Mouse (Mus musculus) kidney, embryonic 16.5 days (tissue): ENCODE data around the gene Spsb1. TPM values are rescaled to one million over a fixed set of nuclear protein-coding genes. Genes with fewer than 3 reads are reported as not detected.
A peak's percentile ranks its signal among the peaks of the same experiment; 100 is the strongest.

ENCODE experiments used
- ATAC-seq: fragments of 200-750 bp; cut with Nextera tagmentation; 2 replicates; pipeline ENCODE4 v1.8.0; 2017; ENCODE audit warnings: moderate TSS enrichment; ENCODE audit not compliant: low FRiP score, low TSS enrichment
- H3K27ac ChIP-seq: fragments of 300-500 bp; sonication (generic); 2 replicates; pipeline ENCODE4 v1.5.1; 2014; ENCODE audit warnings: low read length
- H3K27me3 ChIP-seq: fragments of 300-500 bp; sonication (generic); 2 replicates; pipeline ENCODE4 v1.6.1; 2014; ENCODE audit warnings: low read length, control low read depth, mixed read lengths; ENCODE audit not compliant: insufficient read depth
- H3K36me3 ChIP-seq: fragments of 300-500 bp; sonication (generic); 2 replicates; pipeline ENCODE4 v1.6.1; 2014; ENCODE audit warnings: low read length, control low read depth, mixed read lengths; ENCODE audit not compliant: insufficient read depth
- H3K4me1 ChIP-seq: fragments of 300-500 bp; sonication (generic); 2 replicates; pipeline ENCODE4 v1.6.1; 2014; ENCODE audit warnings: low read length, control low read depth, mixed read lengths; ENCODE audit not compliant: insufficient read depth
- H3K4me2 ChIP-seq: fragments of 300-500 bp; sonication (generic); replicated peaks from 2 replicates; pipeline ENCODE4 v1.6.1; 2014; ENCODE audit warnings: low read depth, low read length
- H3K4me3 ChIP-seq: fragments of 300-500 bp; sonication (generic); 2 replicates; pipeline ENCODE4 v1.5.1; 2014; ENCODE audit warnings: mild to moderate bottlenecking, low read length
- H3K9ac ChIP-seq: fragments of 300-500 bp; sonication (generic); replicated peaks from 2 replicates; pipeline ENCODE4 v1.6.1; 2014; ENCODE audit warnings: low read length
- H3K9me3 ChIP-seq: fragments of 300-500 bp; sonication (generic); 2 replicates; pipeline ENCODE4 v1.6.1; 2016; ENCODE audit warnings: low read length, control low read depth
- WGBS: fragments of 180-500 bp; shearing (Covaris S2); extraction: QIAGEN DNeasy Blood & Tissue Kit; methylation state at CpG from one replicate; pipeline ENCODE4 v1.1.7; 2014; 5-methylcytosine and 5-hydroxymethylcytosine counted together
- polyA plus RNA-seq: library from polyadenylated mRNA; unstranded; fragments of >200 nt; fragmentation: Nextera tagmentation; extraction: Ambion mirVana; gene quantifications from 2 replicates; pipeline ENCODE4 v1.2.1, GENCODE M21; 2015

Spsb1 gene
- polyA plus RNA-seq, 1 experiment from 2014 or later, result 10.9 TPM

- peaks cover 52% of the 10 kb centered on the region for H3K4me1 ChIP-seq
Measured at GRCm38 (mm10) chr4:149908923-149909322, 45.9 kb downstream of the Spsb1 start.

GRCm38 (mm10) chr4:149907656-149908055 lies 47.2 kb downstream of the Spsb1 start:
- Histone ChIP-seq H3K4me2 (no peak overlapping the region), H3K4me1 (peaks cover 47% of the 10 kb centered on the region), H3K9ac (peak overlapping the region; percentile 9; the same call in 1 of the 2 replicates), H3K36me3 (0 out of 2 replicates have a peak, but pooled peaks cover 4% of the 10 kb centered on the region), H3K4me3 (no peak overlapping the region), H3K27me3 (no peaks in the 10 kb centered on the region), H3K27ac (no peak overlapping the region), H3K9me3 (no peaks in the 10 kb centered on the region)
- 59% methylated on average over 7 of the region's 7 CpGs for WGBS
- ATAC-seq, result no peak

More at GRCm38 (mm10) chr4:149908923-149909322, 45.9 kb downstream of the Spsb1 start:
- Histone ChIP-seq H3K4me2 (no peak overlapping the region), H3K27ac (no peak overlapping the region), H3K36me3 (0 out of 2 replicates have a peak, but pooled peaks cover 4% of the 10 kb centered on the region), H3K27me3 (no peaks in the 10 kb centered on the region), H3K9me3 (no peaks in the 10 kb centered on the region), H3K4me3 (no peak overlapping the region), H3K9ac (no peak overlapping the region)
- no peak for ATAC-seq
- WGBS, result 65% methylated on average over 7 of the region's 7 CpGs

- WGBS, result 36% methylated on average over 13 of the region's 13 CpGs
Measured at GRCm38 (mm10) chr4:149906921-149907320, 47.9 kb downstream of the Spsb1 start.

GRCm38 (mm10) chr4:149905302-149905974 lies 49.4 kb downstream of the Spsb1 start:
- H3K36me3 ChIP-seq, result 0 out of 2 replicates have a peak, but pooled peaks cover 4% of the 10 kb centered on the region
- H3K9me3 ChIP-seq, result no peaks in the 10 kb centered on the region
- 86% methylated on average over 10 of the region's 10 CpGs for WGBS
- H3K4me2 ChIP-seq, result no peak overlapping the region
- ATAC-seq, result no peak
- H3K4me3 ChIP-seq, result no peak overlapping the region
- peaks cover 34% of the 10 kb centered on the region for H3K4me1 ChIP-seq
- no peaks in the 10 kb centered on the region for H3K27me3 ChIP-seq
- no peak overlapping the region for H3K27ac ChIP-seq
- H3K9ac ChIP-seq, result no peak overlapping the region

More at GRCm38 (mm10) chr4:149906921-149907320, 47.9 kb downstream of the Spsb1 start:
- Histone ChIP-seq H3K27me3 (no peaks in the 10 kb centered on the region), H3K9ac (no peak overlapping the region), H3K27ac (no peak overlapping the region), H3K9me3 (no peaks in the 10 kb centered on the region), H3K4me3 (no peak overlapping the region), H3K4me2 (no peak overlapping the region), H3K4me1 (peaks cover 46% of the 10 kb centered on the region), H3K36me3 (0 out of 2 replicates have a peak, but pooled peaks cover 4% of the 10 kb centered on the region)
- ATAC-seq, result no peak

- Histone ChIP-seq H3K9me3 (no peaks in the 10 kb centered on the region), H3K27me3 (no peaks in the 10 kb centered on the region), H3K4me1 (peaks cover 25% of the 10 kb centered on the region), H3K4me2 (no peak overlapping the region), H3K9ac (no peak overlapping the region), H3K4me3 (no peak overlapping the region), H3K36me3 (0 out of 2 replicates have a peak, but pooled peaks cover 4% of the 10 kb centered on the region), H3K27ac (no peak overlapping the region)
- 45% methylated on average over 5 of the region's 5 CpGs for WGBS
- ATAC-seq, result no peak
Measured at GRCm38 (mm10) chr4:149903026-149903425, 51.8 kb downstream of the Spsb1 start.

- peaks cover 13% of the 10 kb centered on the region for H3K4me1 ChIP-seq
- no peak overlapping the region for H3K4me2 ChIP-seq
- WGBS, result 79% methylated on average over 3 of the region's 3 CpGs
- no peak for ATAC-seq
- H3K27me3 ChIP-seq, result no peaks in the 10 kb centered on the region
- no peak overlapping the region for H3K27ac ChIP-seq
- H3K9ac ChIP-seq, result no peak overlapping the region
- no peaks in the 10 kb centered on the region for H3K9me3 ChIP-seq
- H3K4me3 ChIP-seq, result no peak overlapping the region
- H3K36me3 ChIP-seq, result 0 out of 2 replicates have a peak, but pooled peaks cover 4% of the 10 kb centered on the region
Measured at GRCm38 (mm10) chr4:149901349-149901782, 53.5 kb downstream of the Spsb1 start.

- Histone ChIP-seq H3K9me3 (no peaks in the 10 kb centered on the region), H3K4me3 (no peak overlapping the region), H3K27ac (no peak overlapping the region), H3K4me1 (peaks cover 35% of the 10 kb centered on the region), H3K27me3 (no peaks in the 10 kb centered on the region), H3K36me3 (0 out of 2 replicates have a peak, but pooled peaks cover 4% of the 10 kb centered on the region), H3K9ac (no peak overlapping the region), H3K4me2 (no peak overlapping the region)
- ATAC-seq, result no peak
- WGBS, result 91% methylated on average over 13 of the region's 13 CpGs
Measured at GRCm38 (mm10) chr4:149897661-149898260, 57.1 kb downstream of the Spsb1 start.

GRCm38 (mm10) chr4:149896024-149896538 lies 58.8 kb downstream of the Spsb1 start:
- Histone ChIP-seq H3K4me1 (peaks cover 34% of the 10 kb centered on the region), H3K9ac (no peak overlapping the region), H3K4me2 (no peak overlapping the region), H3K27me3 (no peaks in the 10 kb centered on the region), H3K27ac (no peak overlapping the region), H3K9me3 (no peaks in the 10 kb centered on the region), H3K4me3 (no peak overlapping the region), H3K36me3 (0 out of 2 replicates have a peak, but pooled peaks cover 4% of the 10 kb centered on the region)
- ATAC-seq, result no peak
- 78% methylated on average over 12 of the region's 12 CpGs for WGBS

GRCm38 (mm10) chr4:149895226-149895625 lies 59.6 kb downstream of the Spsb1 start:
- Histone ChIP-seq H3K27ac (no peak overlapping the region), H3K4me1 (peaks cover 42% of the 10 kb centered on the region), H3K4me2 (no peak overlapping the region), H3K36me3 (0 out of 2 replicates have a peak, but pooled peaks cover 4% of the 10 kb centered on the region), H3K4me3 (no peak overlapping the region), H3K27me3 (no peaks in the 10 kb centered on the region), H3K9ac (no peak overlapping the region), H3K9me3 (no peaks in the 10 kb centered on the region)
- 72% methylated on average over 7 of the region's 7 CpGs for WGBS
- no peak for ATAC-seq
